Mouse (Mus musculus) neural tube, embryonic 15.5 days (tissue): ENCODE measurements at regions not wholly inside any gene's neighbourhood (a gene's known extent, or its start where the extent isn't known, plus 50 kb on each side); places are given as distances from the start of the nearest gene placed in this dataset.

ENCODE experiments used
- ATAC-seq: fragments of 200-750 bp; cut with Nextera tagmentation; 2 replicates; pipeline ENCODE4 v1.8.0; 2017; ENCODE audit warnings: mild to moderate bottlenecking, moderate TSS enrichment, moderate library complexity; ENCODE audit not compliant: low FRiP score
- H3K27ac ChIP-seq: fragments of 300-500 bp; sonication (generic); replicated peaks from 2 replicates; pipeline ENCODE4 v1.5.1; 2015; ENCODE audit warnings: mild to moderate bottlenecking, inconsistent platforms
- H3K27me3 ChIP-seq: fragments of 300-500 bp; sonication (generic); replicated peaks from 2 replicates; pipeline ENCODE4 v1.6.1; 2015; ENCODE audit warnings: inconsistent platforms
- H3K36me3 ChIP-seq: fragments of 300-500 bp; sonication (generic); 2 replicates; pipeline ENCODE4 v1.6.1; 2015; ENCODE audit warnings: inconsistent platforms
- H3K4me1 ChIP-seq: fragments of 300-500 bp; sonication (generic); 2 replicates; pipeline ENCODE4 v1.6.1; 2015; ENCODE audit warnings: inconsistent platforms
- H3K4me2 ChIP-seq: fragments of 300-500 bp; sonication (generic); 2 replicates; pipeline ENCODE4 v1.6.1; 2015; ENCODE audit warnings: inconsistent platforms, mild to moderate bottlenecking, moderate library complexity
- H3K4me3 ChIP-seq: fragments of 300-500 bp; sonication (generic); replicated peaks from 2 replicates; pipeline ENCODE4 v1.5.1; 2015; ENCODE audit warnings: mild to moderate bottlenecking, inconsistent platforms
- H3K9ac ChIP-seq: fragments of 300-500 bp; sonication (generic); replicated peaks from 2 replicates; pipeline ENCODE4 v1.6.1; 2015; ENCODE audit warnings: mild to moderate bottlenecking, inconsistent platforms
- H3K9me3 ChIP-seq: fragments of 300-500 bp; sonication (generic); replicated peaks from 2 replicates; pipeline ENCODE4 v1.6.1; 2016; ENCODE audit warnings: inconsistent platforms
- WGBS: fragments of 180-500 bp; shearing (Covaris S2); methylation state at CpG from one replicate; pipeline ENCODE4 v1.1.7; 2015; ENCODE audit warnings: mixed read lengths; 5-methylcytosine and 5-hydroxymethylcytosine counted together

DNA sequence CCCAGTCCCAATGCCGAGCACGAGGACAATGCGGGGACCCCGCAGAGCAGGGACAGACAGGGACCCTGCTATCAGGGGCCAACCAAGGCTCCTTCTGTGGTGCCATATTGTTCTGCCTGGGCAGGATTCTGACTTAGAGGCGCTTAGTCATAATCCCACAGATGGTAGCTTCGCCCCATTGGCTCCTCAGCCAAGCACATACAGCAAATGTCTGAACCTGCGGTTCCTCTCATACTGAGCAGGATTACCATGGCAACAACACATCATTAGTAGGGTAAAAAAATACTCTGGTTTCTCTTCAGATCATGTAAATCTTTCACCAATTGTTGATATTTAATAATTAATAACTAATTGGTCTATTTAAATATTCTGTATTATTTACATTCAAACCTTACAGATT, 2140.3 kb upstream of the Cdh20 start:
- Histone ChIP-seq H3K9me3 (no peaks in the 10 kb centered on the region), H3K27me3 (no peaks in the 10 kb centered on the region), H3K4me1 (no peaks in the 10 kb centered on the region), H3K9ac (no peak overlapping the region), H3K4me3 (no peak overlapping the region), H3K27ac (no peak overlapping the region), H3K4me2 (no peak overlapping the region), H3K36me3 (no peaks in the 10 kb centered on the region)
- ATAC-seq = peak; percentile 98
- 74% methylated on average over 7 of the region's 7 CpGs for whole genome bisulfite sequencing

DNA sequence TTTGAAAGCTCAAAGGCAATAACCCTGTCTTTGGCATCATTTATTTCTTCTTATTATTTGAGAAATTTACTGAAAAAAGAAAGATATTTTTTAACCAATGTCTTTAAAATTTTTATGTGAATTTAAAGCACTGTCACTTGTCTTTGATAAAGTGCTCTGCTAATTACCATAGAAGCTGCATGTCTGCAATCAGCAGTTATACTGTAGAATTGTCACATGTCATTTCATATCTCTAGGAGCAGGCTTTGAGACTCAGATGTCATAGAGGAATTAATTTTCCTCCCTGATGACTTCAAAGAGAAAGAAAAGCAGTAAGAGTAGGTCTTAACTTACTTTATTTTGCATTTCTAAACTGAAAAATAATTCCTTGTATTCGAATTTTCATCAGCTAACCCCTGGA, 2123.9 kb upstream of the Cdh20 start:
- H3K27me3 ChIP-seq = no peaks in the 10 kb centered on the region
- ATAC-seq = no peak
- no peak overlapping the region for H3K27ac ChIP-seq
- no peak overlapping the region for H3K4me2 ChIP-seq
- no peaks in the 10 kb centered on the region for H3K9me3 ChIP-seq
- H3K36me3 ChIP-seq = no peaks in the 10 kb centered on the region
- 65% methylated on average over 1 of the region's 1 CpGs for WGBS
- H3K4me1 ChIP-seq = no peaks in the 10 kb centered on the region
- H3K9ac ChIP-seq = no peak overlapping the region
- H3K4me3 ChIP-seq = no peak overlapping the region

DNA sequence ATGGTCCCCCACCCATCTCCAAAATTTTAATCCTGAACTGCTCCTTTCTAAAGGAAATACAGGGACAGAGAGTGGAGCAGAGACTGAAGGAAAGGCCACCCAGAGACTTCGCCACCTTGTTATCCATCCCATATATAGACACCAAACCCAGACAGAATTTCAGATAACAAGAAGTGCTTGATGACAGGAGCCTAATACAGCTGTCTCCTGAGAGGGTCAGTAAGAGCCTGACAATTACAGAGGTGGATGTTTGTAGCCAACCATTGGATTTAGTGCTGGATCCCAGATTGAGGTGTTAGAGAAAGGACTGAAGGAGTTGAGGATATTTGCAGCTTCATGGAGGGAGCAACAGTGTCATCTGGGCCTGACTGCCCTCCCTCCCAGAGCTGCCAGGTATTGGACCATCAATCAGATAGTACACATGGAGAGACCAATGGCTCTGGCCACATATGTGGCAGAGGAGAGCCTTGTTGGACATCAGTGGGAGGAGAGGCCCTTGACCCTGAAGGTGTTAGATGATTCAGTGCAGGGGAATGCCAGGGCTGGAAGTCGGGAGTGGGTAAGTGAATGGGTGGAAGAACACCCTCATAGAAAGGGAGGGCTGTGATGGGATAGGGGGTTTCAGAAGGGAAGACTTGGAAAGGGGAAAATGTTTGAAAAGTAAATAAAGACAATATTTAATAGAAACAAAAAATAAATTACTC, 2080.8 kb upstream of the Cdh20 start:
- WGBS = 90% methylated on average over 2 of the region's 2 CpGs
- no peak for ATAC-seq

DNA sequence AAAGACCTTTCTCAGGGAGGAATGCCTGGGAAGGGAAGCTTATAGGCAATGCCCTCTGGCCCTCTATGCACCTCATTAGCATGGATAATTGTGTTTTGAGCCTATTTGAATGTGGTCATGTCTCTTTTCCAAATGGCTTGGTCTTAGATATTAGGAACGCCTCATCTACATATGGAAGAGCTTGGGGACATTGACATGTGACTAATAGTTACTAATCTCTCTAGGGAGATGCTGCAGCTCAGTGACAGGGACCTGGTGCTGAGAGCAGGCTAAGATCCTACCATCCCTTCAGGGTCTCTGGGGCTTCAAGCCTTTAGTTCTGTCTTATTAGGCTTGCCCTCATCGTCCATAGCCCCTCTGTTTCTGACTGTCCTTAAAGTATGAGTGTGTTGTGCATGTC, 2051.9 kb upstream of the Cdh20 start:
- H3K9me3 ChIP-seq = no peaks in the 10 kb centered on the region
- H3K4me3 ChIP-seq = no peak overlapping the region
- ATAC-seq = no peak
- no peak overlapping the region for H3K9ac ChIP-seq
- H3K4me1 ChIP-seq = no peaks in the 10 kb centered on the region
- no peak overlapping the region for H3K27ac ChIP-seq
- no peak overlapping the region for H3K4me2 ChIP-seq
- H3K27me3 ChIP-seq = no peaks in the 10 kb centered on the region
- no peaks in the 10 kb centered on the region for H3K36me3 ChIP-seq
- WGBS = 79% methylated on average over 2 of the region's 2 CpGs

More for the DNA sequence above, 2080.8 kb upstream of the Cdh20 start:
- H3K4me1 ChIP-seq = no peaks in the 10 kb centered on the region
- no peak overlapping the region for H3K4me2 ChIP-seq
- H3K27me3 ChIP-seq = no peaks in the 10 kb centered on the region
- H3K9me3 ChIP-seq = no peaks in the 10 kb centered on the region
- H3K4me3 ChIP-seq = no peak overlapping the region
- H3K9ac ChIP-seq = no peak overlapping the region
- no peak overlapping the region for H3K27ac ChIP-seq
- no peaks in the 10 kb centered on the region for H3K36me3 ChIP-seq

DNA sequence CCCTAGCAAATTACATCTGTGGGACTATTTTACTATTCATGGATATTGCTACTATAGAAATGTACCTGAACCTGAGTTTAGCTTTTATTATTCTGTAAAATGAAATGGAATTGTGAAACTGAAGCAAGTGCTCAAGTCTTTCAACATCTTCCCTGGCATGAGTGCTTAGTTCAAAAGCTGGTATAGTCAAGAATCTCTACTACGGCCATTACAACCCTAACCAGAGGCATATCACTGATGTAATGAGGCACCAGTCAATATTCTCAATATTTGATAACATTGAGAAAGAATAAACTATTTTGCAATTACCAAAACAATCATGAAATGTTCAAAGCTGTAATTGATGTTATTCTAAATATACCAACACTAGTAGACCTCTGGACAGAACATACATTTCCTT, 2034.3 kb upstream of the Cdh20 start:
- 98% methylated on average over 1 of the region's 1 CpGs for WGBS
- no peak overlapping the region for H3K4me3 ChIP-seq
- no peak overlapping the region for H3K9ac ChIP-seq
- H3K4me2 ChIP-seq = no peak overlapping the region
- no peaks in the 10 kb centered on the region for H3K27me3 ChIP-seq
- no peak for ATAC-seq
- no peaks in the 10 kb centered on the region for H3K4me1 ChIP-seq
- H3K27ac ChIP-seq = no peak overlapping the region
- H3K36me3 ChIP-seq = no peaks in the 10 kb centered on the region
- no peaks in the 10 kb centered on the region for H3K9me3 ChIP-seq

DNA sequence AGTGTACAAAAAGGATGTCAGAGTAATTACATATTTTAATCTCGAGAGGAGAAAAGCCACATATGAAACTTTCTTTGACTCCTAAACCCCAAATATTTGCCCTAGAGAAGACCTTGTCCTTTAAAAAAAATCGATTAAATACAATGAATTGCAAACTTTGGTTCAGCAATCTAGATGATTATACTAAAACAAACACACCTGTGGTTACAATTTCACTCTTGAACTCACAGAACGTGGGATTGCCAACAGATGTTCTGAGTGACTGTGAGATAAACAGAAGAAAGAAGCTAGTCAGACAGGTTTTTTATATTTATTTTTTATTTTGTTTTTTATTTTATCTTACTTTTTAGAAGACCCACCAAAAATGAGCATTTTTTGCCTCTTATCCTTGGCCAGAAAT, 2032.9 kb upstream of the Cdh20 start:
- Histone ChIP-seq H3K9me3 (no peaks in the 10 kb centered on the region), H3K4me3 (no peak overlapping the region), H3K36me3 (no peaks in the 10 kb centered on the region), H3K27ac (no peak overlapping the region), H3K4me2 (no peak overlapping the region), H3K27me3 (no peaks in the 10 kb centered on the region), H3K9ac (no peak overlapping the region), H3K4me1 (no peaks in the 10 kb centered on the region)
- WGBS = 82% methylated on average over 3 of the region's 3 CpGs
- no peak for ATAC-seq

DNA sequence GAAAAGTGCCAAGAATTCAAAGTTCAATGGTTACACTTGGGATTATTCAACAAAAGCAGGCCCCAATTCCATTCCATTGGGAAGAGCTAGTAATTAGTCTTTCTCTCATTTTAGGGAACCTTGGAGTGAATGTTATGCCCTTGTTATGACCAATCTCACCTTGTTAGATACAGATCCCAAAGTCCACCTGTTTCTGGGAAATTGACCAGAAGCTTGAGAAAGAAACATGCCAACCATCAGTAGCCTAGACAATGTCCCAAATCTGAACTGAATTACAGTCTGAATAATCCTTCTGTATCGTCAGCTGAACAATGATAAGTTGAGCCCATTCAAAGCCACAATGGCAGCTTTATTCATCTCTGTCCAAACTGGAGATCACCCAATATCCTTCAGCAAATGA, 2010.4 kb upstream of the Cdh20 start:
- Histone ChIP-seq H3K9me3 (no peaks in the 10 kb centered on the region), H3K4me3 (no peak overlapping the region), H3K27me3 (no peaks in the 10 kb centered on the region), H3K27ac (no peak overlapping the region), H3K4me2 (no peak overlapping the region), H3K4me1 (no peaks in the 10 kb centered on the region), H3K9ac (no peak overlapping the region), H3K36me3 (no peaks in the 10 kb centered on the region)
- WGBS = 74% methylated on average over 1 of the region's 1 CpGs
- ATAC-seq = no peak
